Mouse (Mus musculus) forebrain, embryonic 12.5 days (tissue): ENCODE results near the gene Wdr95. TPM values are rescaled to one million over a fixed set of nuclear protein-coding genes. Genes with fewer than 3 reads are reported as not detected.

Experiments
- ATAC-seq: fragments of 200-750 bp; cut with Nextera tagmentation; 2 replicates; pipeline ENCODE4 v1.8.0; 2017; ENCODE audit warnings: moderate TSS enrichment; ENCODE audit not compliant: low FRiP score
- H3K27ac ChIP-seq: fragments of 300-500 bp; sonication (generic); 2 replicates; pipeline ENCODE4 v1.5.1; 2016; ENCODE audit warnings: mild to moderate bottlenecking
- H3K27me3 ChIP-seq: fragments of 300-500 bp; sonication (generic); 2 replicates; pipeline ENCODE4 v1.6.1; 2016; ENCODE audit warnings: mild to moderate bottlenecking
- H3K36me3 ChIP-seq: fragments of 300-500 bp; sonication (generic); replicated peaks from 2 replicates; pipeline ENCODE4 v1.6.1; 2016; ENCODE audit warnings: mild to moderate bottlenecking
- H3K4me1 ChIP-seq: fragments of 300-500 bp; sonication (generic); 2 replicates; pipeline ENCODE4 v1.6.1; 2016
- H3K4me2 ChIP-seq: fragments of 300-500 bp; sonication (generic); 2 replicates; pipeline ENCODE4 v1.6.1; 2016; ENCODE audit warnings: mild to moderate bottlenecking, moderate library complexity
- H3K4me3 ChIP-seq: fragments of 300-500 bp; sonication (generic); replicated peaks from 2 replicates; pipeline ENCODE4 v1.5.1; 2016; ENCODE audit warnings: mild to moderate bottlenecking
- H3K9ac ChIP-seq: fragments of 300-500 bp; sonication (generic); 2 replicates; pipeline ENCODE4 v1.6.1; 2016; ENCODE audit warnings: mild to moderate bottlenecking
- H3K9me3 ChIP-seq: fragments of 300-500 bp; sonication (generic); 2 replicates; pipeline ENCODE4 v1.6.1; 2016
- WGBS: fragments of 180-500 bp; shearing (Covaris S2); methylation state at CpG from one replicate; pipeline ENCODE4 v1.1.7; 2016; 5-methylcytosine and 5-hydroxymethylcytosine counted together
- polyA plus RNA-seq: library from polyadenylated mRNA; unstranded; fragments of >200 nt; fragmentation: Nextera tagmentation; extraction: Ambion mirVana; gene quantifications from 2 replicates; pipeline ENCODE4 v1.2.1, GENCODE M21; 2016

Gene Wdr95
- polyA plus RNA-seq, 1 experiment from 2014 or later: 0.17 TPM

GRCm38 (mm10) chr5:149616138-149616537 lies 87.7 kb downstream of the Wdr95 start:
- peaks cover 2% of the 10 kb centered on the region; the same call in 1 of the 2 replicates for H3K4me1 ChIP-seq
- no peaks in the 10 kb centered on the region for H3K27me3 ChIP-seq
- no peak for ATAC-seq
- no peak overlapping the region for H3K27ac ChIP-seq
- no peak overlapping the region for H3K4me3 ChIP-seq
- H3K9me3 ChIP-seq: no peaks in the 10 kb centered on the region
- H3K4me2 ChIP-seq: no peak overlapping the region
- peaks cover 77% of the 10 kb centered on the region for H3K36me3 ChIP-seq
- WGBS: 83% methylated on average over 1 of the region's 1 CpGs
- no peak overlapping the region for H3K9ac ChIP-seq

GRCm38 (mm10) chr5:149616817-149617216 lies 88.3 kb downstream of the Wdr95 start:
- Histone ChIP-seq H3K36me3 (peaks cover 84% of the 10 kb centered on the region), H3K9ac (no peak overlapping the region), H3K9me3 (no peaks in the 10 kb centered on the region), H3K4me1 (no peaks in the 10 kb centered on the region; the same call in 1 of the 2 replicates), H3K4me3 (no peak overlapping the region), H3K27me3 (no peaks in the 10 kb centered on the region), H3K27ac (no peak overlapping the region), H3K4me2 (no peak overlapping the region)
- ATAC-seq: no peak
- WGBS: 79% methylated on average over 10 of the region's 10 CpGs

GRCm38 (mm10) chr5:149617776-149618425 lies 89.4 kb downstream of the Wdr95 start:
- 87% methylated on average over 6 of the region's 6 CpGs for WGBS
- no peak overlapping the region for H3K4me2 ChIP-seq
- H3K4me1 ChIP-seq: no peaks in the 10 kb centered on the region
- no peak overlapping the region for H3K9ac ChIP-seq
- H3K27ac ChIP-seq: no peak overlapping the region
- peaks cover 94% of the 10 kb centered on the region for H3K36me3 ChIP-seq
- no peaks in the 10 kb centered on the region for H3K27me3 ChIP-seq
- no peak for ATAC-seq
- H3K9me3 ChIP-seq: no peaks in the 10 kb centered on the region
- no peak overlapping the region for H3K4me3 ChIP-seq

GRCm38 (mm10) chr5:149622152-149622551 lies 93.7 kb downstream of the Wdr95 start:
- H3K9ac ChIP-seq: peak overlapping the region; percentile 8; the same call in 1 of the 2 replicates
- H3K4me1 ChIP-seq: no peaks in the 10 kb centered on the region
- H3K9me3 ChIP-seq: no peaks in the 10 kb centered on the region
- no peak overlapping the region for H3K27ac ChIP-seq
- no peak overlapping the region for H3K4me2 ChIP-seq
- peaks cover 98% of the 10 kb centered on the region for H3K36me3 ChIP-seq
- H3K27me3 ChIP-seq: no peaks in the 10 kb centered on the region
- no peak for ATAC-seq
- no peak overlapping the region for H3K4me3 ChIP-seq
- 77% methylated on average over 7 of the region's 7 CpGs for WGBS

GRCm38 (mm10) chr5:149622644-149623043 lies 94.2 kb downstream of the Wdr95 start:
- no peak for ATAC-seq
- Histone ChIP-seq H3K9ac (no peak overlapping the region), H3K27ac (no peak overlapping the region), H3K36me3 (peaks cover 97% of the 10 kb centered on the region), H3K4me3 (no peak overlapping the region), H3K4me1 (no peaks in the 10 kb centered on the region), H3K4me2 (no peak overlapping the region), H3K9me3 (no peaks in the 10 kb centered on the region), H3K27me3 (no peaks in the 10 kb centered on the region)
- 85% methylated on average over 6 of the region's 6 CpGs for WGBS

GRCm38 (mm10) chr5:149623815-149624675 lies 95.6 kb downstream of the Wdr95 start:
- Histone ChIP-seq H3K27me3 (no peaks in the 10 kb centered on the region), H3K27ac (no peak overlapping the region), H3K9me3 (no peaks in the 10 kb centered on the region), H3K4me2 (no peak overlapping the region), H3K9ac (no peak overlapping the region), H3K36me3 (peaks cover 94% of the 10 kb centered on the region), H3K4me1 (no peaks in the 10 kb centered on the region), H3K4me3 (no peak overlapping the region)
- WGBS: 90% methylated on average over 8 of the region's 8 CpGs
- no peak for ATAC-seq

- Histone ChIP-seq H3K27me3 (no peaks in the 10 kb centered on the region), H3K4me3 (no peak overlapping the region), H3K9me3 (no peaks in the 10 kb centered on the region), H3K9ac (no peak overlapping the region), H3K4me2 (no peak overlapping the region), H3K4me1 (no peaks in the 10 kb centered on the region), H3K27ac (no peak overlapping the region), H3K36me3 (peaks cover 94% of the 10 kb centered on the region)
- WGBS: 83% methylated on average over 3 of the region's 3 CpGs
- ATAC-seq: no peak
Measured at GRCm38 (mm10) chr5:149625547-149625946, 97.1 kb downstream of the Wdr95 start.

- no peaks in the 10 kb centered on the region for H3K27me3 ChIP-seq
- no peak overlapping the region for H3K27ac ChIP-seq
- peak overlapping the region; percentile 84 for H3K9ac ChIP-seq
- peak overlapping the region; percentile 75 for H3K4me3 ChIP-seq
- H3K4me1 ChIP-seq: peaks cover 29% of the 10 kb centered on the region
- H3K36me3 ChIP-seq: peaks cover 42% of the 10 kb centered on the region
- peak overlapping the region; percentile 95 for H3K4me2 ChIP-seq
- no peak for ATAC-seq
- WGBS: 71% methylated on average over 11 of the region's 11 CpGs
- no peaks in the 10 kb centered on the region for H3K9me3 ChIP-seq
Measured at GRCm38 (mm10) chr5:149634409-149635035, 106.0 kb downstream of the Wdr95 start.

GRCm38 (mm10) chr5:149635556-149635955 lies 107.1 kb downstream of the Wdr95 start:
- Histone ChIP-seq H3K4me1 (peaks cover 29% of the 10 kb centered on the region), H3K4me2 (peak overlapping the region; percentile 95), H3K27ac (peak overlapping the region; percentile 81), H3K9me3 (no peaks in the 10 kb centered on the region), H3K9ac (peak overlapping the region; percentile 84), H3K27me3 (no peaks in the 10 kb centered on the region), H3K4me3 (peak overlapping the region; percentile 75), H3K36me3 (peaks cover 32% of the 10 kb centered on the region)
- under 1% methylated on average over 24 of the region's 24 CpGs for WGBS
- ATAC-seq: no peak

GRCm38 (mm10) chr5:149636075-149636920 lies 107.8 kb downstream of the Wdr95 start, which contains the start of gene Hsph1:
Hsph1 (minus strand) TSS chr5:149636376.
- Histone ChIP-seq H3K9me3 (no peaks in the 10 kb centered on the region), H3K4me1 (peaks cover 29% of the 10 kb centered on the region), H3K4me3 (peak within 1 kb of the TSS; percentile 75), H3K9ac (peak within 1 kb of the TSS; percentile 84), H3K36me3 (peaks cover 24% of the 10 kb centered on the region), H3K4me2 (peak within 1 kb of the TSS; percentile 95), H3K27ac (peak within 1 kb of the TSS; percentile 81), H3K27me3 (no peaks in the 10 kb centered on the region)
- peak; percentile 98 for ATAC-seq
- WGBS: under 1% methylated on average over 60 of the region's 60 CpGs

GRCm38 (mm10) chr5:149637306-149637705 lies 108.8 kb downstream of the Wdr95 start:
- peak overlapping the region; percentile 75; the same call in 1 of the 2 replicates for H3K4me3 ChIP-seq
- no peak overlapping the region for H3K27ac ChIP-seq

More at GRCm38 (mm10) chr5:149637306-149637705, 108.8 kb downstream of the Wdr95 start:
- peaks cover 14% of the 10 kb centered on the region for H3K36me3 ChIP-seq
- H3K9ac ChIP-seq: no peak overlapping the region; the same call in 1 of the 2 replicates
- ATAC-seq: no peak
- no peaks in the 10 kb centered on the region for H3K27me3 ChIP-seq
- WGBS: 48% methylated on average over 8 of the region's 8 CpGs
- H3K9me3 ChIP-seq: no peaks in the 10 kb centered on the region
- peak overlapping the region; percentile 95 for H3K4me2 ChIP-seq
- peaks cover 29% of the 10 kb centered on the region for H3K4me1 ChIP-seq
